Comparison of ENCODE assay signal across 18 mouse cellular contexts in genomic region chr3:109701301-109701700, GRCm38 (mm10).
"Had no signal": no experiment of that assay in that cellular context is flagged by ENCODE, and none has a peak within 500 bp of the region (broad histone marks: within the 10 kb centered on the region; RNA-seq: fewer than 3 reads in every experiment).

No protein-coding gene starts in this region.

- H3K4me3 ChIP-seq: lung, embryonic 15.5 days; megakaryocyte, embryonic 14.5 days; midbrain, embryonic 13.5 days; midbrain, embryonic 15.5 days; neural tube, embryonic 12.5 days had no signal

- ATAC-seq: lung, postnatal 0 days; midbrain, embryonic 13.5 days; midbrain, embryonic 15.5 days had no signal

- H3K27me3 ChIP-seq: lung, embryonic 15.5 days; megakaryocyte, embryonic 14.5 days; midbrain, embryonic 13.5 days; midbrain, embryonic 15.5 days; neural tube, embryonic 12.5 days had no signal

- H3K4me2 ChIP-seq: lung, embryonic 15.5 days; midbrain, embryonic 11.5 days; midbrain, embryonic 13.5 days; midbrain, embryonic 15.5 days; neural tube, embryonic 12.5 days had no signal

- H3K9me3 ChIP-seq: lung, embryonic 15.5 days; megakaryocyte, embryonic 14.5 days; midbrain, embryonic 13.5 days; midbrain, embryonic 15.5 days; neural tube, embryonic 12.5 days had no signal

- H3K9ac ChIP-seq: lung, embryonic 15.5 days; midbrain, embryonic 13.5 days; midbrain, embryonic 15.5 days; neural tube, embryonic 12.5 days had no signal

- H3K27ac ChIP-seq: lung, embryonic 15.5 days; macrophage; midbrain, embryonic 13.5 days; midbrain, embryonic 15.5 days; neural tube, embryonic 12.5 days had no signal

- H3K4me1 ChIP-seq: lung, embryonic 15.5 days; megakaryocyte, embryonic 14.5 days; midbrain, embryonic 13.5 days; midbrain, embryonic 15.5 days; neural tube, embryonic 12.5 days had no signal

- H3K36me3 ChIP-seq: lung, embryonic 15.5 days; midbrain, embryonic 13.5 days; midbrain, embryonic 15.5 days; neural tube, embryonic 12.5 days had no signal

- DNase-seq: lung, adult 2 months; lung, postnatal 14 days; lung, postnatal 36 days; right cerebral cortex, adult 18-20 months; right cerebral cortex, postnatal 25 days; right cerebral cortex, postnatal 4 days; spleen, adult 18-20 months; thymus, adult 18-20 months; thymus, postnatal 14 days; thymus, postnatal 36 days had no signal
